Mouse (Mus musculus) E14TG2a.4 (cell line): Measurements from ENCODE around the gene Slc43a3.

Experiments used
- CTCF ChIP-seq: conservative IDR thresholded peaks from 2 replicates; pipeline ENCODE4 v1.5.1; 2014; ENCODE audit warnings: low read length
- NANOG ChIP-seq: IDR thresholded peaks from 2 replicates; pipeline ENCODE4 v1.6.1; 2014; ENCODE audit warnings: borderline replicate concordance, low read length, mixed read lengths
- POU5F1 ChIP-seq: IDR thresholded peaks from 2 replicates; pipeline ENCODE4 v1.6.1; 2014; ENCODE audit warnings: low read length, borderline replicate concordance

DNA sequence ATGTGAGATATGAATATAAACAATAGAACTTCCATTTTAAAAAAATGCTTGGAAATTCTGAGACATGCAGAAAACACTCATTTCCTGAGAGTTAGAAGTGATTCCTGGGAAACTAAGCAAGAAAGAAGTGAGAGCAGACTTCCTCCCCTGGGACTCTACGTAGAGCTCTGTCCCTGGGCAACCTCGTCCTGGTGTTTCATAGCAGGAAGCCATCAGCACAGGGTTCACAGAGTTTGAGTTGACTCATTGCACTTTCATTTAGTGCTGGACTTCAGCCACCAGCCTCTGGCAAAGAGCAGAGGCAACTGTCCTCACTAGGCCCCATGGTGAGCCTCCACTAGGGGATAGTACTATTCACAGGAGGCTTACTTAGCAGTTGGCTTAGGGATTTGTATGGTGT is 24.9 kb downstream of the Slc43a3 start:
- no peak for TF ChIP-seq CTCF
- TF ChIP-seq POU5F1 = no peak
- no peak for TF ChIP-seq NANOG
